Mouse (Mus musculus) bone marrow macrophage, adult 2 months (primary cell): ENCODE measurements around the gene Eif4ebp2.

Experiments
- CTCF ChIP-seq: IDR thresholded peaks from 2 replicates; pipeline ENCODE4 v1.5.1; 2012; ENCODE audit warnings: low read depth, mild to moderate bottlenecking, low read length, moderate library complexity
- POLR2A ChIP-seq: IDR thresholded peaks from 2 replicates; pipeline ENCODE4 v1.6.1; 2012; ENCODE audit warnings: mild to moderate bottlenecking, low read depth, low read length, borderline replicate concordance

- TF ChIP-seq CTCF = no peak
- no peak for TF ChIP-seq POLR2A
These were observed 52.1 kb downstream of the Eif4ebp2 start for GRCm38 (mm10) chr10:61400407-61400806.
